Mouse (Mus musculus) gastrocnemius, adult 2 months (tissue): ENCODE measurements around the gene Prickle2. TPM values are rescaled to one million over a fixed set of nuclear protein-coding genes. Genes with fewer than 3 reads are reported as not detected.

Experiments used
- DNase-seq: peaks from one replicate; pipeline ENCODE4 v3.0.0; 2022
- H3K27ac ChIP-seq: fragments of 200-600 bp; 2 replicates; pipeline ENCODE4 v1.8.1; 2022; ENCODE audit warnings: mild to moderate bottlenecking
- H3K4me3 ChIP-seq: fragments of 200-600 bp; 2 replicates; pipeline ENCODE4 v1.8.1; 2022; ENCODE audit warnings: mild to moderate bottlenecking, moderate library complexity
- CTCF ChIP-seq: fragments of 200-600 bp; IDR thresholded peaks from 2 replicates; pipeline ENCODE4 v1.8.1; 2022; ENCODE audit warnings: antibody characterized with exemption, mild to moderate bottlenecking, moderate library complexity
- intact Hi-C: fragments of 180-260 bp; cut with DNase I; formaldehyde crosslinking; loops from one replicate; pipeline ENCODE4 v1.15.1; 2025
- total RNA-seq, 2 experiments: library from RNA; stranded (reverse); gene quantifications; 2 replicates each; pipeline ENCODE4 v1.2.3; 2021

Gene Prickle2
- total RNA-seq, 2 experiments from 2014 or later = 1.2 to 2.3 TPM

DNA sequence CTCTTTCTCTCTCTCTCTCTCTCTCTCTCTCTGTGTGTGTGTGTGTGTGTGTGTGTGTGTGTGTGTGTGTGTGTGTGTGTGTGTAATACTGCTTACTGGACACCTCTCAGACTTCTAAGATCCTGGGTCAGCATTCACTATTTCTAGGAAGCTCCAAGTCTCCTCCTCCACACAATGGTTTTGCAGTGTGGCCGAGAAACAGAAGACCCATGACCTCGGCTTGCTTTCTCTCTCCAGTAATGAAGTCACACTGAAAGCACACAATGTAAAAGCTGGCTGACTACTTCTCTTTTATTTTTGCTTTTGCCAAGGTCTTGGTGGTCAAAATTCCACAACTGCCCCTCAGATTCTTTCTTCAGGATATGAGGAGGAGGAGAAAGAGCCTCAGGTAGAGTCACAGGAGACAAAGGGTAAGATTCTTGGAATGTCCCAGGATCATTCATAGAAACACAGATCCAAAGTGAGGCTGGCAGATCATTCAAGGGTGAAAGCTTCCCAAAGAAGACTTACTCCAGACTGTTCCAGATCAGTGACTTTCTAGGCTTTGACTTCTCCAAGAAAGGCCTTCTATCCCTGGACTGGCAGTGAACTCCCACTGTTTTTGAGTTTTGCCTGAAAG is 93.7 kb downstream of the Prickle2 start:
- TF ChIP-seq CTCF = no peak
- H3K4me3 ChIP-seq = no peak overlapping the region
- H3K27ac ChIP-seq = no peak overlapping the region
- intact Hi-C loops = no loop called here
- no peak for DNase-seq

DNA sequence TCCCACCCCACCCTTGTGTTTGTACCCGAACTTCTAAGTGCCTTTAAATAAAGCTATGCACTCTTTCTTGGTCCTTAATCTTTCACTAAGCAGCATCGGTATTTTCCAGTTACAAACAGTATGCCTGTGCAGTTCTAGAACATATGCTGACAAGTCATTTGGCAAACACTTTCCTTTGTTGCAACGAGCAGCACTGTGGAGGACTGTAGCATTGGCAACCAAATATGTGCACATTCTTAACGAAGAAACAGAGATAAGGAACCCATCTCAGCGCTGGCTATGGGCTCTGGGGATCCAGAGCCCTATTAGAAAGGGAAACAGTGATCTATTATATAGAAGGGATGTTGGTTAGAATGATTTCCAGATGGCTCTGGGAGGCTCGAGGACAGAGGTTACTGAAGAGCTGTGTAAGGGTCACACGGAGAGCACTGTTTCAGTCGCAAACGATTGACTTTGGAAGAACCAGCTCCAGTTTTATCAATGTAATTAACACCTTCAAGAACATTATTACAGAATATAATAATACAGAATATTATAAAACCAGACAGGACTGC is 96.2 kb downstream of the Prickle2 start:
- TF ChIP-seq CTCF = no peak
- intact Hi-C loops = no loop called here
- no peak for DNase-seq
- Histone ChIP-seq H3K4me3 (no peak overlapping the region), H3K27ac (no peak overlapping the region)

DNA sequence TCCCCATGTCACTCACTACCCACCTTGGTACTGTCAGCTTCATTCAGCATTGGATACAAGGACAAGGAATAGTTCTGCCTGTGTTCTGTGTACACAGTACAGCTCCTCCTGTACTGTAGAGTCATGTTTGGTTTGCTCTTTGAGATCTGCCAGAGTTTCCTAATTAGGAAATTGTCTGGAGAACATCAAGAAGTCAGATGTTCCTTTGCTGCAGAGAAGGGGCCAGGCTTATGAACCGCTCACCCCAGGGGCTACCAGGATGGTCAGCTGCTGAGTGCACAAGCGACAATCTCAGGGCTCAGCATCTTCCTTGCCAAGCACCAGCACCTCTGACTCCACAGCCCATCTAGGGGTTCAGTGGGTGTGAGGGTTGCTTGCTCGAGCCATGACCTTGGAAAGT is 96.9 kb downstream of the Prickle2 start:
- Histone ChIP-seq H3K27ac (no peak overlapping the region; the same call in 1 of the 2 replicates), H3K4me3 (no peak overlapping the region)
- DNase-seq = peak; percentile 16
- intact Hi-C loops = no loop called here
- TF ChIP-seq CTCF = no peak

DNA sequence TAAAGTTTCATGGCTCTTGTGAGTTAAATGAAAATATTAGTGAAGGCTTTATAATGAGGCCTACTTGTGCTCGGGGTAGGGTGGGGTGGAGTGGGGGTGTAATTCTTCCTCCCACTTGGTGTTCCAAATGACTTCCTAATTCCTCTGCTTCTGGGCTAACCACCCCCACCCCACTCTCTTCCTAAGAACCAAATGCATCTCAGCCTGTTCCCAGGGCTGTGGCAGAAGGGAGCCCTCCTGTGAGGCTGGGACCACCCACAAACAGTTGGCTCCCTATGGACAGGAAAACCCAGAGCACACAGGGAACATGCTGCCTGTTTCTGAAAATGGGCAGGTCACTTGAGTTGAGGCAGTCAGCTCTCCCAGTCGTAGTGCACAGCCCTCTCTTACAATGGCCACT is 100.8 kb downstream of the Prickle2 start:
- DNase-seq = no peak
- TF ChIP-seq CTCF = no peak
- no peak overlapping the region for H3K4me3 ChIP-seq
- no peak overlapping the region for H3K27ac ChIP-seq
- intact Hi-C loops = no loop called here

DNA sequence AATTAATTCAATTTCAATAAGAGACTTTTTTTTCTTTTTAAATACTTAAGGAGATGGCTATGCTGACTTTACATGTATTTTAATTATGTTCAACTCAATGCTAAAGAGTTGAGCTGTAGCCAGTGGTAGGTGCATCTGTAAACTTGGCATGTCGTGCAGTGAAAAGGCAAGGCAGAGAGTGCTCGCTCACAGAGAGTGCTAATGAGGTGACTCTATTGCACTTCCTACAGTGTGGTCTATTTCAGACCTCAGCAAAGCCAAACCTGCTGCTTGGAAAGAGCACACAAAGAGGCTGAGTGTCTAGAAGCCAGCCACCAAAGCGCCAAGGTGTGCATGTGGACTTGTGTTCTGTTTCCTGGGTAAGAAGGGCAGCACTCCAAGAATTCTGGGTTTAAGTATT is 109.6 kb downstream of the Prickle2 start:
- intact Hi-C loops = no loop called here
- no peak for DNase-seq
- Histone ChIP-seq H3K27ac (no peak overlapping the region), H3K4me3 (no peak overlapping the region)
- TF ChIP-seq CTCF = no peak

DNA sequence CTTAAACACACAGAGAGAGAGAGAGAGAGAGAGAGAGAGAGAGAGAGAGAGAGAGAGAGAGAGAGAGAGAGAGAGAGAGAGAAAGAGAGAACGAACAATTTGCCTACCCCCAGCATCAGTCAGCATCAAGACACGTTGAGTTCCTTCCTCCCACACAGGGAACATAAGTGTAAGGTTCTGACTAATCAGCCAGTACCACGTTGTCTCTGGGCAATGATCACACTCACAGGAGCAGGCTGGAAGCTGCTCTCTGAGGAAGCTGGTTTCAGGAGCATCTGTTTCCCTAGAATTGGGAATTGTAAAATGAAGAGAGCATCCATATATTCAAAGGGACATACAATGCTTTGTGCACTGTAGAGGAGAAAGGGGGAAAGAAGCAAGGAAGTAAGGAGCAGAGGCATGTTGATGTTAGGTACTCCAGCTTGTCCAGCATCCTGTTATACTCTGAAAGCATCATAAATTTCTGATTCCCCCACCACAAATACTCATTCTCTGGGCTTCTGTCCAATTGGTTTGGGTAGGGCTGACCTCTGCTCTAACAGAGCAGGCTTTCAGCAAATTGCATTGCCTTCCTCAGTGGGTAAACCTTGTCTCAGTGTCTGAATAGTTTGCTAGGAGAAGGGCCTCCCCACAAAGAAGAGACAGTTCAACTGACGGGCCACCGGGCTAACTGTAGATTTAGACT is 116.4 kb downstream of the Prickle2 start:
- Histone ChIP-seq H3K27ac (no peak overlapping the region), H3K4me3 (no peak overlapping the region)
- no peak for DNase-seq
- no peak for TF ChIP-seq CTCF
- intact Hi-C loops = no loop called here

DNA sequence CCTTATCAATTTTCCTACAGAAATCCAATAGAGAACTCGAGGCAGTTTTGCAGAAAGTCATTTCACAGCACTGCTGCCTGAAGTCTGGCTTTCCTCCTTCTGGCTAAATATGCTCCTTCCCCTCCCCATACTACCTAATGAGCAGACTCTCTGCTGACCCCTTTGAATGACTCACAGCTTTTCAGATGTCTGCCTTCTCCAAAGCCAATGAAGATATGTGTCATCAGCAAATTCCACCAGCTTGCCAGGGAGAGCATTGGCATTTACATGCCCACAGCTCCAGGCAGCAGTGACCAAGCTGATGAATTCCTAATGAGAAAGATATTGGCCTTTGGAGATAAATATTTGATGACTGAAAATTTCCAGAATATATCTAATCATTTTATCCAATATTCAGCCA is 121.9 kb downstream of the Prickle2 start:
- intact Hi-C loops = no loop called here
- H3K4me3 ChIP-seq = no peak overlapping the region
- no peak for TF ChIP-seq CTCF
- no peak overlapping the region for H3K27ac ChIP-seq
- DNase-seq = no peak

DNA sequence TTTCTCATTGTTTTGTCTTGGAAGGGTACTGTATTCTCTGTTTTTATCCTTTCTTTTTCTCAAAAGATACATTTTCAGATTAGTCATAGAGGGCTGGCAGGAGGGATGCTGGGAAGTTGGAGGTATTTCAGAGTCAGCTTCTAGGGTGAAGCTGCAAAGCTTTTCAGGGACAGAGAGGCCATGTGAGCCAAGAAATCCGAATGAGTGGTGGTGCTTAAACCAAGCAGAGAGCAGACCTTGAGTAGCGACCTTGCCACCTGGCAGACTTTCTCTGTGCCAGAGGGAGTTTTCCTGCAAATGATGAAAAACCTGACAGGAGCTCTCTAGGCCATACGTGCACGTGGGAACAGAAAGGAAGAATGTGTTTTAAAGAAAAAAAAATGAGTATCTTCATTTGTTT is 130.7 kb downstream of the Prickle2 start:
- intact Hi-C loops = no loop called here
- H3K4me3 ChIP-seq = no peak overlapping the region
- H3K27ac ChIP-seq = no peak overlapping the region
- TF ChIP-seq CTCF = no peak
- no peak for DNase-seq

DNA sequence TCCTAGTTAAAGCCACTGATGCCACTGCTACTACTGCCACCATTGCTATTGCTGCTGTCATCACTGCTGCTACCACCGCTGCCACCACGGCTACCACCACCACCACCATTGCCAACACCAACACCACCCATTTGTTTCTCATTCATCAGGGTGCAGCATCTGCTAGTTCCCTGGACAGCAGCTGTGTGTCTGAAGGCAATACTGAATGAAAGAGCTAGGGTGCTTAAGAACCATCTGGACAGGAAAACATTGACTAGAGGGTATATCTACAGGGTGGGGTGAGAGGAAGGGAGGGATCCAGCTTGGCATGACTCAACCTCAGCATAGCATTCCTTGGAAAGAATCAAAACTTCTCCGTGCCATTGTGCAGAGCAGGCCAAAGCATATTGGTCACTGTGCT is 133.8 kb downstream of the Prickle2 start:
- no peak overlapping the region for H3K4me3 ChIP-seq
- intact Hi-C loops = no loop called here
- no peak for DNase-seq
- no peak overlapping the region for H3K27ac ChIP-seq
- TF ChIP-seq CTCF = no peak

DNA sequence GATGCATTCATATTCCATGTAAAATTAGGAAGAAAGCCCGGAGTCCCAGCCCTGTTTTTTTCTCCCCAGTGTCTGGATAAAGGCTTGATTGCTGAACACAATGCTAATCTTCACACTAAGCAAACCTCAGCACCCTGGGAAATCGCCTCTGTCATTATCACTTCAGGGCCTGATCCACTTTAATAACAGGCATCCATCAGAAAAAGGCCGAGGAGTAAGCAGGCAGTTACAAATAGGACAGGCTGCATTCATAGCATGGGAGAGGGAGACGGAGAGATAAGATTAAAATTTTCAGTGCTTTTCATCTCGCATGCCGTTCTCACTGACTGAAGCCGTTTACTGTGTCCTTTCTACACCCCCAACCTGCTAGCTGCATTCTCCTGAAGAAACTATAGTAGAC is 135.9 kb downstream of the Prickle2 start:
- intact Hi-C loops = no loop called here
- no peak for TF ChIP-seq CTCF

DNA sequence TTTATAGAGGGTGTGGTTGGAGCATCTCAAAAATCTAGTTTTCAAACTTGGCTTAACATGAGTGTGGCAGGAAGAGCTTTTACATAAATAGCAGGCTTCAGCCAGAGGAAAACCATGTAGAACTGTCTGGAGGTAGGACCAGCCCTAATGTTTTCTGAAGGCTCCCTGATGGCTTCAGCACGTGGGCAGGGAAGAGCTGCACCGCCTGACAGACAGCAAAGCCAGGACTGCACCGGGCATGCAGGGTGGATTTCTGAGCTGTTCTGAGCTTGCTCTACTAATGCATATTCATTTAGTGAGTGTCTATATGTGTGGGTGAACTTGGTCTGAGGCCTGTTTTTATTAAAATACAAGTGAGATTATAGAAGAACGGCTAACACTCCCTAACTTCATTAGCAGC is 136.7 kb downstream of the Prickle2 start:
- H3K4me3 ChIP-seq = no peak overlapping the region
- no peak overlapping the region for H3K27ac ChIP-seq
- no peak for TF ChIP-seq CTCF
- intact Hi-C loops = no loop called here
- no peak for DNase-seq

More for the DNA sequence above, 135.9 kb downstream of the Prickle2 start:
- Histone ChIP-seq H3K27ac (no peak overlapping the region), H3K4me3 (no peak overlapping the region)
- DNase-seq = no peak

DNA sequence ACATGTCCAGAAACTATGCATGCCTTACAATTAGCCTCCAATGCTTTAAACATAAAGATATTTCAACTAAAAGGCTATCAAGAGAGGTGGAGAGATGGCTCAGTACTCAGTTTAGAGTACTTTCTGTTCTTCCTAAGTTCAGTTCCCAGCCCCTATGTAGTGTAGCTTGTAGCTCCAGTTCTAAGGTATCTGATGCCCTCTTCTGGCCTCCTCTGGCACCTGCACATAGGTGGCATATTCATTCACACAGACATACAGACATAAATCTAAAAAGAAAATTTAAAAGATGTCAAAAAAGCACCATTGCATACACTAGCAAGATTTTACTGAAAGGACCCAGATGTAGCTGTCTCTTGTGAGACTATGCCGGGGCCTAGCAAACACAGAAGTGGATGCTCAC is 146.7 kb downstream of the Prickle2 start:
- no peak for DNase-seq
- no peak for TF ChIP-seq CTCF
- no peak overlapping the region for H3K27ac ChIP-seq
- intact Hi-C loops = no loop called here
- no peak overlapping the region for H3K4me3 ChIP-seq

DNA sequence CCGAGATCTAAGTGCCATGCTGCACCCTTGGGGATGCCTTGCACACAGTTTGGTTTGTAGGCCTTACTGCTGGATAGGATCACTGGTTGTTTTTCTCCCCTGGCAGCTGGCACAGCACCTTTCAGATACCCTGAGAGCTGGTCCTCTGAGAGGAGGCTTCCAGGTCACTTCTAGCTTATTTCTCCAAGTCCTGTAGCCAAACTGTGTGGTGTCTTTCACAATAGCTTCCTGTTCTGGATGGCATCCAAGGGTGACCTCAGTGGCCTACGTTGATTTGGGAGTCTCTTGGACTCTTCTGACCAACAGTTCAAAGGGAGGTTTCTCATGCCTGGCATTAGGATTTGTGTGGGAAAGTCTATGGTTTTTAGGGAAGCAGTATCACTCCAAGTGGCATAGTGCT is 150.3 kb downstream of the Prickle2 start:
- Histone ChIP-seq H3K27ac (no peak overlapping the region), H3K4me3 (no peak overlapping the region)
- intact Hi-C loops = no loop called here
- no peak for DNase-seq
- no peak for TF ChIP-seq CTCF

DNA sequence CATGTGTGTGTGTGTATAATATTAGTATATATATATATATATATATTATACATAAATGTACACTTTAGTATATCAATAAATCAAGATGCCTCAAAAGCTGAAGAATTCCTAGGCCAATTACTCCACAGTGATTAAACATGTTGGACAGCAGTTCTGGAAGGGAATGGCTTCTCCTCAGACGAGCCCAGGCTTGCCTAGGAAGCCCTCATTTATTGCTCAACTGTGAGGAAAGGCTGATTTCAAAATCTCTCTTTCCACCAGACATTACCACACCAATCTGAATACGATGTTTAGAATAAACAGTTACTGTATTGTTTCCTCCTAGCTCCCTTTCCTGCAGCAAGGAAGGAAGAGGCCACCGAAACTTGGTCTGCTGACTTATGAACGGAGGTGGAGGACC is 152.9 kb downstream of the Prickle2 start:
- H3K27ac ChIP-seq = no peak overlapping the region
- intact Hi-C loops = no loop called here

More for the DNA sequence above, 152.9 kb downstream of the Prickle2 start:
- no peak for DNase-seq
- no peak overlapping the region for H3K4me3 ChIP-seq
- no peak for TF ChIP-seq CTCF
